Mouse (Mus musculus): Measurements from ENCODE around the gene Cmbl.

DNA sequence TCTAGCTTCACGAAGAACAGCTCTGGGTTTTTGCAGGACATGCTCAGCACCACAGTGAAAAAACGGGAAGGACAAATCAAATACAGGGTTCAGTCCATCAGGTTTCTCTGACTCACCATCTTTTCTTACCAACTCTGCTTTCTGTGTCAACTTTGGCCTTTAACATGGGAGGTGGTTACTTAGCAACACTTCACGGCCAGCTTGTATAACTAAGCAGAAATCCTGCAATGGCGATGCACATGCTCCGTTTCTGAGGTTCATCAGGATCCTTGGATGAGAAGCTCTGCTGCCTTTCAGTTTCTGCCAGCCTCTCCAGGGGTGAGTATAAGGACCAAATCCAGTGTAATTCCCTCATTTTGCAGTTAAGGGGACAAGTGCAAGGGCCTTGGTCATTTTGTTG is at the start of gene Cmbl:
- TF ChIP-seq CTCF (IDR thresholded peaks at IDR 0.05; ENCODE audit: borderline replicate concordance, insufficient read depth, low read depth, low read length) = no peak
- no peak for TF ChIP-seq POLR2A (IDR thresholded peaks at IDR 0.05; ENCODE audit: borderline replicate concordance, insufficient read depth, low read length)

Measured in cerebellum, adult 2 months (tissue).